Mouse (Mus musculus) brain, embryonic 18.5 days (tissue): Measurements from ENCODE around the gene Frem1.

Source experiments
- DNase-seq: peaks from one replicate; pipeline ENCODE4 v3.0.0-alpha.2; 2012; ENCODE audit warnings: low read depth, low spot score

Gene Frem1

GRCm38 (mm10) chr4:82872121-82872520 lies 180.0 kb downstream of the Frem1 start:
- no peak for DNase-seq

DNA sequence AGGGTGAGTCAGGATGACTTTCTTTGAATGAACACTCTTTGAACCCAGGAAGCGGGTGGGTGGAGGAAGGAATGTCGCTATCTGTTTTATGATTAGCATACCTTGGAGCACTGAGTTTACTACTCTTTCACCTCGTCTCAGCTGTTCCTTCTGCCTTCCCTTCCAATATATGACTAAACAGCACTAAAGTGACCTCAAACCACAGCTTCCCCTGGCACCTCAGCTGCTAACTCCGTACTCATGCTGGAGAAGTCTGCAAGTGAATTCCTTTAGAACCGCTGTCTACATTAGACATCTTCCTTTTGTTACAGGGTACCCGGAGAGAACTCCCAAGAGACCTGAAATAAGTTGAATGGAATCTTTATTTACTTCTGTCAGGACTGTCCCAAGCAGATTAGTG lies 181.2 kb downstream of the Frem1 start:
- DNase-seq = no peak

- no peak for DNase-seq
Measured at GRCm38 (mm10) chr4:82867731-82868445, 184.3 kb downstream of the Frem1 start.

GRCm38 (mm10) chr4:82867111-82867510 lies 185.0 kb downstream of the Frem1 start:
- DNase-seq = no peak

GRCm38 (mm10) chr4:82864974-82865699 lies 187.0 kb downstream of the Frem1 start:
- DNase-seq = no peak

DNA sequence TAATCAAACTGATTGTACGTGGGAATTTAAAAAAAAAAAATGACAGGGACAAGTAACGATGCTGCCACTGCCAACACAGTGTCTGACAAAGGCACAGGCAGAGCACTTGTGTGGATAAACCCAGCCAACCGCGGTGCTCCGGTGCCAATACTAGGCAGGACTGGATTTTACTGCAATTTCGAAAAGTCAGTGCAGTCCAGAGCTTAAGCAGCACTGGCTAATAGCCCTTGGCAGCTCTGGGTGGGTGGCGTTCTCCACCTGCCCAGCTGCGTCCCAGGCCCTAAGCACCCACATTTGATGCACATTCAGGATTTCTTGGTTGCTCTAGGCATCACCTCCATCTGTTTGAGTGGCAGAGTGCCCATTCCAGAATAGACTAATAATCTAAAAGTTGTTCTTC lies 188.8 kb downstream of the Frem1 start:
- DNase-seq = no peak

GRCm38 (mm10) chr4:82861451-82861850 lies 190.7 kb downstream of the Frem1 start:
- DNase-seq = no peak

GRCm38 (mm10) chr4:82860566-82860965 lies 191.6 kb downstream of the Frem1 start:
- DNase-seq = no peak

- no peak for DNase-seq
Measured at GRCm38 (mm10) chr4:82859131-82860125, 192.7 kb downstream of the Frem1 start, which contains the start of gene Zdhhc21. Gene Zdhhc21 (minus strand): TSS chr4:82859958.

DNA sequence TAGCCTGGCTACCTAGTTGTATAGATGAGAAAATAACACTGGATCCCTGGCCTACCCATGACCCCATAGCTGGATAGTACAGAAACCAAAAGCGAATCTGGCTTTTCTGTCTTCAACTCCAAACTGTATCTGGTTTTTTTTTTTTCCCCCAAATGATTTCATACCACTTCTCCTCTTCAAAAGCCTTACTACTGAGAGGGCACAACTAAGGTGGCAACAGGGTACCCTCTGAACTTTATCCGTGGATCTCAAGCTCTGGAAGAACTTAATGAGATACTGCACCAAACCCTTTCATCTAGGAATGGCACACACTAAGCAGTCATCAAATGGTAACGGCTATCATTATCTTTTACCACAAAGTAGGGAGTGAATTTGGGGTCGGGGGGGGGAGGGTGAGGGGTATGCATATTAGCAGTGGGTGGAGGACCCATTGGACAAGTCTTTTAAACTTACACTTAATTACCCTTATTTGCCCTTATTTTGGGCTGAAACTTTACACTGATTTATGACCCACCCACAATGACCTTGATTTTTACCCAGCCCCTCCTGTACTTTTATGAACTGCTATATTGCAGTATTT lies 193.6 kb downstream of the Frem1 start:
- no peak for DNase-seq

DNA sequence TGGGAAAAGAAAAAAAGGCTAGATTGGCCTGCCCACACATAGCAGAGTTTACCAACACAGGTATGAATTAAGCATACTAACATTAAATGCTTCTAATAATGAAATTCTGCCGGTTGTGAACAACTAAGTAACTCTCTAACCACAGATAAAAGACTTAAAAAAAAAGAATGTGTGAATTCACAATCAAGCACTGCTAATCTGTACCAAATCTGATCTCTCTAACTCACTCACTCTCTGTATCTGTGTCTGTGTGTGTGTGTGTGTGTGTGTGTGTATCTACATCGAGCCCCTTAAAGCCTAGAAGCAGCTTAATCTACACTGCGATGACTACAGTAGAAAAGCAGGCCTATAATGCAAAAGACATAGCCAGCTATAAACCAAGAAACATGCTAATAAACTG lies 195.2 kb downstream of the Frem1 start:
- DNase-seq = no peak

GRCm38 (mm10) chr4:82853809-82854208 lies 198.3 kb downstream of the Frem1 start:
- no peak for DNase-seq

DNA sequence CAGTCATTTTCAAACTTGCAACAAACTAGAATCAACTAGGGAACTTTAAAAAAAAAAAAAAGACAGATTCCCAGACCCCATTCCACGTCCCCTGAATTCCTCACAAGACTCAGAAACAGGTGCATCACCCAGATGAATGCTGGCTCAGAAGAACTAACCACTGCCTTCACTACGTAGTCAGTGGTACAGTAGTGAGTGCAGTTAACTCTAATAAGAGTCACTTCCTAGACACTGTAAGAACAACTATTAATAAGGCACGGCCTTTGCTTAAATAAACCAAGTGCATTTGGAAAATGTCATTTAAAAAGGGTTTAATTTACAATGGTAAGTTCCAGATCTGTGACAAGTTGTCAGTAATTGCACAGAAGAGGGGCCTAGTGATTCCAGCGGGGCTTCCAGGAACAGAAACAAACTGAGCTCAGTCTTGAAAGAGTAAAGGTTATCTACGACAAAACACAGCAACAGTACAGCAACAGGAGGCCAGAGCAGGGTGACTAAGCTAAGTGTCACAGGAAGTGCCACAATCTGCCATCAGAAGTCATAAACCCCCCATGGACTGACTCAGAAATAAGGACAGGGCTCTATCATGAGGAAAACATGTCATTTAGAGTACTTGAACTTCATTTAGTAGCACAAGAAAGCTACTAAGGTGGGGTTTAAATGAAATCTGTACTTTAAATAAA lies 203.4 kb downstream of the Frem1 start:
- DNase-seq = no peak
